ENCODE assay signal across 8 mouse cellular contexts in genomic region chrX:101273875-101274738, GRCm38 (mm10). TPM values are rescaled to one million over a fixed set of nuclear protein-coding genes. Genes with fewer than 3 reads are reported as not detected.
A peak's percentile ranks its signal among the peaks of the same experiment; 100 is the strongest.
DNase-seq lines count a peak whose midpoint lies in the region; ATAC-seq lines count a peak whose summit lies in the region.

Med12 (plus strand) TSS chrX:101274030.

- peak; percentile 99 for ATAC-seq in hindbrain, embryonic 11.5 days (ENCODE audit: low FRiP score)

- peak within 1 kb of the TSS; percentile 44 for H3K4me2 ChIP-seq in hindbrain, embryonic 11.5 days (replicated peaks; ENCODE audit: low read depth, low read length)

- peak within 1 kb of the TSS; percentile 64 for H3K9ac ChIP-seq in hindbrain, embryonic 11.5 days (ENCODE audit: low read depth, low read length)

- H3K27ac ChIP-seq in hindbrain, embryonic 11.5 days (ENCODE audit: low read depth, low read length): peak within 1 kb of the TSS; percentile 58

- no peaks in the 10 kb centered on the region for H3K36me3 ChIP-seq in hindbrain, embryonic 11.5 days (ENCODE audit: control insufficient read depth, insufficient read depth, low read length)

- peak; percentile 87 for DNase-seq in MN1 (ENCODE audit: low spot score)
- peak; percentile 89 for DNase-seq in cerebellum, adult 9-10 months
- peak; percentile 55 to 78 for DNase-seq in frontal cortex, adult 2 months (ENCODE audit: extremely low spot score in 1 of 2, low spot score in 1 of 2)
- peak; percentile 87 for DNase-seq in hindbrain, embryonic 11.5 days (ENCODE audit: low spot score)
- peak; percentile 77 to 83 for DNase-seq in layer of hippocampus, postnatal 10 days (ENCODE audit: low spot score in 2 of 2)
- peak; percentile 95 for DNase-seq in lung, postnatal 10 days
- DNase-seq in ovary, postnatal 36 days (ENCODE audit: low spot score): peak; percentile 88
- peak; percentile 86 for DNase-seq in thymus, postnatal 25 days

- no peaks in the 10 kb centered on the region for H3K27me3 ChIP-seq in hindbrain, embryonic 11.5 days (ENCODE audit: control insufficient read depth, insufficient read depth, low read length)

- peak within 1 kb of the TSS; percentile 51 for H3K4me3 ChIP-seq in hindbrain, embryonic 11.5 days (ENCODE audit: low read depth, low read length)

- 14% methylated on average over 47 of the region's 54 CpGs for WGBS in hindbrain, embryonic 11.5 days

- H3K4me1 ChIP-seq in hindbrain, embryonic 11.5 days (replicated peaks; ENCODE audit: control insufficient read depth, insufficient read depth, low read length): no peaks in the 10 kb centered on the region

- no peaks in the 10 kb centered on the region for H3K9me3 ChIP-seq in hindbrain, embryonic 11.5 days (ENCODE audit: control insufficient read depth, low read length)

RNA-seq across cellular contexts. Expression of gene Med12, which starts in this region (rescaled TPM):
- 38.8 and 48.1 TPM in 2 replicates for polyA plus RNA-seq in frontal cortex, adult 2 months (2012; rRNA removed)
- polyA plus RNA-seq in hindbrain, embryonic 11.5 days (2014; fragmentation: Nextera tagmentation; extraction: Ambion mirVana): 39.0 and 44.3 TPM in 2 replicates
- 10 to 100 TPM; 34.0 to 34.5 TPM for total RNA-seq in layer of hippocampus, postnatal 10 days (2021)

Comparison
In these comparisons a context has a peak if more than half of its experiments do, and no peak if none do; other contexts are left out.
1. Peak in every context shown above with its lines: DNase-seq, ATAC-seq, H3K4me3 ChIP-seq and H3K27ac ChIP-seq.